Mouse (Mus musculus): ENCODE data around the gene Vmn1r232.

GRCm38 (mm10) chr17:20946636-20947035, 27.1 kb upstream of the Vmn1r232 start:
- TF ChIP-seq POLR2A (IDR thresholded peaks at IDR 0.05; ENCODE audit: low read depth, low read length) (no peak), CTCF (IDR thresholded peaks at IDR 0.05; ENCODE audit: extremely low read depth, insufficient read length, insufficient replicate concordance, low read depth, low read length) (no peak)
